Mouse (Mus musculus) stomach, postnatal 0 days (tissue): ENCODE results near the gene Spc24.

Experiments
- CTCF ChIP-seq: IDR thresholded peaks from 2 replicates; pipeline ENCODE4 v1.5.1; 2016; ENCODE audit warnings: antibody characterized with exemption, low read depth, mild to moderate bottlenecking, moderate library complexity
- EP300 ChIP-seq: optimal IDR thresholded peaks from 2 replicates; pipeline ENCODE3; 2016; ENCODE audit warnings: antibody characterized with exemption

DNA sequence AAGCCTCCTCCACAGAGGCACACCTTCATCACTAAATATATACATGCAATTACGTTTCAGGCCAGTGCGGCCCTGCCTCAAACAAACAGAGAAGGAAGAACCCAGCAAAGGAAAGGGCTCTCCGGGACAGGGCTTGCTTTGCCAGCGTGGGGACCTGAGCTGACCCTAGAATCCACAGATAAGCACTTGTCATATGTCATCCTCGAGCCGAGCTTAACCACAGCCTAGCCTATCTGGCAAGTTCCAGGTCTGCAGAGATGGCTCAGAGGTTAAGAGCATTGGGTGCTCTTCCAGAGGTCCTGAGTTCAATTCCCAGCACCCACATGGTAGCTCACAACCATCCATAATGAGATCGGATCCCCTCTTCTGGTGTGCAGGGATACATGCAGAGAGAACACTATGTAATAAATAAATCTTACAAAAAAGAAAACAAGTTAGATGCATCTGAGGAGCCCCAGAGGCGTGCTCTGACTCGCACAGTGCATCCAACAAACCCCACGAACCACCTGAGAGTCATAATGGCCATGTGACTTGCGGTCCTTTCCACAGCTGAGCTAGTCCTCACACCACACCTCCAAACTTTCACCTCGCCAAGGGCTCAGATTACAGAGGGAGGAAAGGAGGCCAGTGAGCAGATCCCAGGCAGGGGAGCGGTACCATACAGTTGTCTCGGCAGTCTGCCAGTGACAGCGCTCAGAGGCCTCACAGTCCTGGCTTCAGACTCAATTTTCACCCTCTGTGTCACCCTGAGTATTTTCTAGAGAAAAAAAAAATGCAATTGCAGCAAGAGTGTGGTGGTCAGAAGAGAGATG lies 21.8 kb upstream of the Spc24 start:
- no peak for TF ChIP-seq CTCF
- no peak for TF ChIP-seq EP300
